Mouse (Mus musculus) right cerebral cortex, postnatal 4 days (tissue): ENCODE results near the gene Ifna1.

ENCODE experiments used
- DNase-seq: peaks from one replicate; pipeline ENCODE4 v3.0.0-alpha.2; 2022

The Ifna1 gene

GRCm38 (mm10) chr4:88875435-88876095 lies 25.7 kb downstream of the Ifna1 start:
- DNase-seq = no peak

- no peak for DNase-seq
These were observed 26.6 kb downstream of the Ifna1 start for GRCm38 (mm10) chr4:88876520-88876919.

GRCm38 (mm10) chr4:88878246-88878645 lies 28.4 kb downstream of the Ifna1 start:
- no peak for DNase-seq

DNA sequence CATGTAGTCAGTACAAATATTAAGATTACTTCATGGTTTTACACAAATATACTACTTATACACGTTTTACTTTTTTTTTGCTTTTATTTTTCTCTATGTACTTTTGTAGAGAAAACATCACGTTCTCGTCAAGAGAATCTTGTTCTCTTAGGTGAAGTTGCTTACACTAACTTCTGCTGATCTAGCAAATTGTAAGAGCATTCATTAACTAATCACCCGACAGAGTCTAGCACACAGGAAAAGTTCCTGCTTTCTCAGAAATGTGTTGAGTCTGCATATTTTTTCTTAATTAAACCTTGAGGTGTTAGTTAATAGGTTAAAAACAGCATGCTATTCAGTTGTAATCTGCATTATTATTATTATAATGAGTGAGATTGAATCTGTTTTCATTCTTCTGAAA lies 28.9 kb downstream of the Ifna1 start:
- no peak for DNase-seq

GRCm38 (mm10) chr4:88880101-88880500 lies 30.2 kb downstream of the Ifna1 start, which contains the start of gene Ifne:
Gene Ifne, minus strand, starts transcription at chr4:88880201.
- DNase-seq = no peak

DNA sequence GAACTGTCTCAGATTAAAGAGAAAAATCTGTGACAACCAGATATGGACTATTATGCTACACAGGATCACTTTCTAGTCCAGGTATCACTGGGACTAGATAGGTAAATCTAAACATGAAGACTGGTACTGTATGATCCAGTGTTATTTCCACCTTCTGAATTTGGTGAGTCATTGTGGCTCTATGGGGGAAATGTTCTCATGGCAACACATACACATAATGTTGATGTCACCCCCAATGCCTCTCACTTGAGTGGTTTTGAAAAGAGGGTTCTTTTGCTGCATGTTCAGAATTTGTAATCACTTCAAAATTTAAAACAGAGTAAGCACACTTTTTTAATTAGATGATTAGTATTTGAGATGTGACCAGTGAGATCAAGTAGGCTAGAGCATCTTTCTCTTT lies 38.3 kb downstream of the Ifna1 start:
- DNase-seq = no peak

GRCm38 (mm10) chr4:88893201-88893754 lies 43.4 kb downstream of the Ifna1 start:
- DNase-seq = no peak
